In the genomic region with DNA sequence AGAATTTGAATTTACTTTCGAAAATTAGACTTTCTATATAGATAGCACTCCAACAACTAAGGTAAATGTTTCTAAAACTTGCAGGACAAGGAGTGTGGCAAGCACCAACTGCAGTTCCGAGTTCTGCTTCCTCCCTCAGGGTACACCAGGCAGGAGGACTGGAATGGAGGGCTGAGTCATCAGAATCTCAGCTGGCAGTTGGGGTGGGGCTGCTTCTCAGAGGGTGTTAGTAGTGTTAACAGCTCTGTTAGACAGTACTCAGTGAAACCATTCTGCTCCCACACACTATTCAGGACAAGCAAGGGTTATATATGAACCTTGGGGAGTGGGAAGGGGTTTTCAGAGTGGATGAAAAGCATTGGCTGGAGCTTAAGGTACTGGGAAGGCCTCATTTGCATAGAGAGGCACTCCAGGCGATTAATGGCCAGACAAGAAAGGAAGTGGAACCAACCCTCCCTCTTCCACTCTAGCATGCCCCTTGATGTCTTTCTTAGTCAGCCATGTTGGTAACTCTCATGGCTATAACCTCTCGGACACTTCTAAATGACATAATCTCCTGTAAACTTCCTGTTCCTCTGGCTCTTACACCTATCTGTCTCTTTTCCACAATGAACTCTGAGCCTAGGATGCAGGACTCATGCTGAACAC, we compare ENCODE assay signal across 15 mouse cellular contexts.
DNase-seq lines count a peak whose midpoint lies in the region; ATAC-seq and TF ChIP-seq lines count a peak whose summit lies in the region.
"Had no signal": no experiment of that assay in that cellular context is flagged by ENCODE, and none has a peak within 500 bp of the region (broad histone marks: within the 10 kb centered on the region; RNA-seq: fewer than 3 reads in every experiment).

No protein-coding gene starts in this region.

- 0 out of 2 replicates have a peak, but pooled peaks have one; percentile 44 for ATAC-seq in embryonic facial prominence, embryonic 14.5 days (ENCODE audit: low read depth)
- peak; percentile 40; the same call in 1 of the 2 replicates for ATAC-seq in lung, postnatal 0 days
- no peak for ATAC-seq in forebrain, embryonic 11.5 days (replicated peaks; ENCODE audit: low FRiP score)
- ATAC-seq: inflammation-experienced regulatory T-cells, adult 6 months had no signal

- no peak overlapping the region for H3K9ac ChIP-seq in embryonic facial prominence, embryonic 14.5 days (ENCODE audit: low read depth, low read length)
- no peak overlapping the region for H3K9ac ChIP-seq in lung, postnatal 0 days (replicated peaks; ENCODE audit: low read depth)
- H3K9ac ChIP-seq in ES-E14 (ENCODE audit: insufficient read depth, low read depth, low read length, poor library complexity, severe bottlenecking): no peak overlapping the region
- no peak overlapping the region for H3K9ac ChIP-seq in forebrain, embryonic 11.5 days (ENCODE audit: low read length)
- H3K9ac ChIP-seq: liver, embryonic 15.5 days had no signal

- H3K4me3 ChIP-seq in embryonic facial prominence, embryonic 14.5 days (ENCODE audit: low read depth, low read length): no peak overlapping the region
- H3K4me3 ChIP-seq in embryonic facial prominence, embryonic 10.5 days: no peak overlapping the region
- H3K4me3 ChIP-seq in lung, postnatal 0 days (ENCODE audit: low read depth, low read length): no peak overlapping the region
- H3K4me3 ChIP-seq in ES-E14 (ENCODE audit: insufficient read depth in 1 of 2, low read depth in 1 of 2, low read length in 2 of 2, poor library complexity in 1 of 2, severe bottlenecking in 1 of 2): no peak overlapping the region
- no peak overlapping the region for H3K4me3 ChIP-seq in forebrain, embryonic 11.5 days (ENCODE audit: low read depth, low read length)
- H3K4me3 ChIP-seq: limb, embryonic 10.5 days; liver, embryonic 15.5 days had no signal

- no peaks in the 10 kb centered on the region for H3K27me3 ChIP-seq in embryonic facial prominence, embryonic 14.5 days (replicated peaks; ENCODE audit: control insufficient read depth, insufficient read depth, low read length)
- H3K27me3 ChIP-seq in embryonic facial prominence, embryonic 10.5 days (replicated peaks; ENCODE audit: low read depth, poor library complexity, severe bottlenecking): no peaks in the 10 kb centered on the region
- H3K27me3 ChIP-seq in lung, postnatal 0 days (replicated peaks; ENCODE audit: insufficient read depth, low read length): no peaks in the 10 kb centered on the region
- no peaks in the 10 kb centered on the region for H3K27me3 ChIP-seq in forebrain, embryonic 11.5 days (ENCODE audit: control insufficient read depth, insufficient read depth, low read length)
- H3K27me3 ChIP-seq: liver, embryonic 15.5 days had no signal

- H3K9me3 ChIP-seq in embryonic facial prominence, embryonic 14.5 days (ENCODE audit: control insufficient read depth, low read length): no peaks in the 10 kb centered on the region
- H3K9me3 ChIP-seq in embryonic facial prominence, embryonic 10.5 days: no peaks in the 10 kb centered on the region
- no peaks in the 10 kb centered on the region for H3K9me3 ChIP-seq in lung, postnatal 0 days (ENCODE audit: low read length)
- no peaks in the 10 kb centered on the region for H3K9me3 ChIP-seq in ES-E14 (ENCODE audit: control insufficient read depth, insufficient read depth, low read depth, low read length)
- H3K9me3 ChIP-seq in forebrain, embryonic 11.5 days (ENCODE audit: control insufficient read depth, low read length): no peaks in the 10 kb centered on the region
- H3K9me3 ChIP-seq: limb, embryonic 10.5 days; liver, embryonic 15.5 days had no signal

- in situ Hi-C loops in ES-E14 (cut with MboI; ENCODE audit: low sequenced_read_pairs in 2 of 2, unreplicated experiment in 2 of 2): no loop called here

- TF ChIP-seq CTCF in lung, postnatal 0 days (IDR thresholded peaks at IDR 0.05): no peak

- H3K36me3 ChIP-seq in embryonic facial prominence, embryonic 14.5 days (ENCODE audit: control insufficient read depth, insufficient read depth, low read length): no peaks in the 10 kb centered on the region
- no peaks in the 10 kb centered on the region for H3K36me3 ChIP-seq in embryonic facial prominence, embryonic 10.5 days (replicated peaks)
- H3K36me3 ChIP-seq in lung, postnatal 0 days (ENCODE audit: insufficient read depth, low read length): no peaks in the 10 kb centered on the region
- no peaks in the 10 kb centered on the region for H3K36me3 ChIP-seq in ES-E14 (ENCODE audit: control insufficient read depth, insufficient read depth, low read length, poor library complexity, severe bottlenecking)
- no peaks in the 10 kb centered on the region for H3K36me3 ChIP-seq in forebrain, embryonic 11.5 days (ENCODE audit: control insufficient read depth, insufficient read depth, low read length)
- H3K36me3 ChIP-seq: limb, embryonic 10.5 days; liver, embryonic 15.5 days had no signal

- DNase-seq in embryonic facial prominence, embryonic 14.5 days (ENCODE audit: low spot score): no peak
- no peak for DNase-seq in embryonic facial prominence, embryonic 10.5 days (ENCODE audit: low spot score)
- peak; percentile 29 for DNase-seq in lung, postnatal 0 days (ENCODE audit: low spot score)
- DNase-seq in lung, postnatal 4 days: no peak
- peak; percentile 19 for DNase-seq in ES-E14 (ENCODE audit: low read depth, low spot score)
- peak; percentile 1 for DNase-seq in c-Kit-positive CD71-negative TER-119-negative erythroid progenitor cells, embryonic 14.5 days (ENCODE audit: low read depth)
- DNase-seq in forebrain, embryonic 11.5 days (ENCODE audit: low spot score): no peak
- no peak for DNase-seq in spleen, adult 12 weeks (ENCODE audit: low spot score)
- DNase-seq: adrenal gland, adult 8-10 months; cerebellum, adult 9-11 months; heart, postnatal 4 days had no signal

- WGBS in embryonic facial prominence, embryonic 14.5 days: 67% methylated on average over 4 of the region's 4 CpGs
- WGBS in embryonic facial prominence, embryonic 10.5 days: 74% methylated on average over 4 of the region's 4 CpGs
- 42% methylated on average over 4 of the region's 4 CpGs for WGBS in lung, postnatal 0 days
- 71% methylated on average over 4 of the region's 4 CpGs for WGBS in forebrain, embryonic 11.5 days

- H3K4me1 ChIP-seq in embryonic facial prominence, embryonic 14.5 days (ENCODE audit: control insufficient read depth, insufficient read depth, low read length): no peaks in the 10 kb centered on the region
- no peaks in the 10 kb centered on the region; the same call in 1 of the 2 replicates for H3K4me1 ChIP-seq in embryonic facial prominence, embryonic 10.5 days
- no peaks in the 10 kb centered on the region for H3K4me1 ChIP-seq in lung, postnatal 0 days (ENCODE audit: insufficient read depth, low read depth, low read length)
- H3K4me1 ChIP-seq in ES-E14 (ENCODE audit: control insufficient read depth in 2 of 2, insufficient read depth in 2 of 2, low read length in 2 of 2, poor library complexity in 1 of 2): peaks cover 0 to 3% of the 10 kb centered on the region in 2 experiments; a peak in 1 of 4 replicates
- H3K4me1 ChIP-seq in forebrain, embryonic 11.5 days (replicated peaks; ENCODE audit: control insufficient read depth, insufficient read depth, low read length): no peaks in the 10 kb centered on the region
- H3K4me1 ChIP-seq: limb, embryonic 10.5 days; liver, embryonic 15.5 days had no signal

- H3K27ac ChIP-seq in embryonic facial prominence, embryonic 14.5 days (replicated peaks; ENCODE audit: low read depth, low read length): no peak overlapping the region
- no peak overlapping the region for H3K27ac ChIP-seq in embryonic facial prominence, embryonic 10.5 days (replicated peaks)
- H3K27ac ChIP-seq in lung, postnatal 0 days (ENCODE audit: low read length): no peak overlapping the region
- no peak overlapping the region for H3K27ac ChIP-seq in ES-E14 (ENCODE audit: insufficient read depth, low read depth, low read length, poor library complexity, severe bottlenecking)
- no peak overlapping the region for H3K27ac ChIP-seq in forebrain, embryonic 11.5 days (ENCODE audit: low read depth, low read length)
- H3K27ac ChIP-seq: limb, embryonic 10.5 days; liver, embryonic 15.5 days; stomach, postnatal 0 days had no signal

- TF ChIP-seq EP300 in lung, postnatal 0 days (IDR thresholded peaks at IDR 0.05): no peak

- H3K4me2 ChIP-seq in embryonic facial prominence, embryonic 14.5 days (ENCODE audit: low read depth, low read length): no peak overlapping the region
- no peak overlapping the region for H3K4me2 ChIP-seq in lung, postnatal 0 days (replicated peaks; ENCODE audit: low read depth, low read length)
- no peak overlapping the region for H3K4me2 ChIP-seq in forebrain, embryonic 11.5 days (ENCODE audit: low read depth, low read length, severe bottlenecking)
- H3K4me2 ChIP-seq: liver, embryonic 15.5 days had no signal

TF ChIP-seq in ES-E14, 5 proteins besides CTCF, POLR2A, EP300 and RAD21:
- peak; percentile 84 for TF ChIP-seq MAFK (IDR thresholded peaks at IDR 0.05; ENCODE audit: insufficient read depth, low read depth, low read length)
- no peak for TF ChIP-seq ZC3H11A (IDR thresholded peaks at IDR 0.05; ENCODE audit: borderline replicate concordance, low read depth, low read length)

Comparison
In these comparisons a context has a peak if more than half of its experiments do, and no peak if none do; other contexts are left out.
1. DNase-seq: peak in lung, postnatal 0 days (single experiment), ES-E14 (single experiment) and c-Kit-positive CD71-negative TER-119-negative erythroid progenitor cells, embryonic 14.5 days (single experiment); none in embryonic facial prominence, embryonic 14.5 days (single experiment), embryonic facial prominence, embryonic 10.5 days (single experiment), lung, postnatal 4 days (0 of 2), forebrain, embryonic 11.5 days (single experiment) and spleen, adult 12 weeks (single experiment).